Mouse (Mus musculus) heart, embryonic 14.5 days (tissue): ENCODE data around the gene Mettl11b. TPM values are rescaled to one million over a fixed set of nuclear protein-coding genes. Genes with fewer than 3 reads are reported as not detected.

Experiments
- polyA plus RNA-seq: library from polyadenylated mRNA; unstranded; fragments of >200 nt; fragmentation: Nextera tagmentation; extraction: Ambion mirVana; gene quantifications from 2 replicates; pipeline ENCODE4 v1.2.1, GENCODE M21; 2014

The Mettl11b gene
- polyA plus RNA-seq, 1 experiment from 2014 or later: 0.18 TPM

Other genes starting within 250 kb of the Mettl11b start
- 24.8 and 25.7 TPM in 2 replicates for gene Kifap3, start 54.4 kb upstream of the Mettl11b start, polyA plus RNA-seq
- 10.9 and 13.2 TPM in 2 replicates for gene Scyl3, start 203.9 kb upstream of the Mettl11b start, polyA plus RNA-seq